Mouse (Mus musculus) cerebellum, adult 11 months (tissue): ENCODE data around the gene Bbc3.
A peak's percentile ranks its signal among the peaks of the same experiment; 100 is the strongest.

Experiments
- DNase-seq: peaks from one replicate; pipeline ENCODE4 v3.0.0; 2022

Bbc3 gene

DNA sequence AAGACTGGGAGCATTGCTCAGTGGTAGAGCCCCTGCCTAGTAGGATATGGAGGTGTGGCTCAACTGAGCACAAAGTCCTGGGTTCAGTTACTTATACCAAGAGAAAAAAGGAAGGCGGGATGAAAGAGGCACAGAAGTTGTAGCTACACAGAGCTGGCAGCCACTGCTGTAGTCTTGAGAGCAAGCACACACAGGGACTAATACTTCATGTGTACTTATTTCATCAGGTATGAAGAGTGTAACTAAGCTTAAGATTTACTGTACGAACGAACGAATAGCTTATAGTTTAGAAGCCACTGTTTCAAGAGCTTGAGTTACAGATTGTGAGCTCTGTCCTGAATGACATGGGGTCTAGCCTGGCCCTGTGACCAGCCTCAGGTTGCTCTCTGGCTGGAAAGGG, 11.0 kb downstream of the Bbc3 start:
- DNase-seq = no peak

DNA sequence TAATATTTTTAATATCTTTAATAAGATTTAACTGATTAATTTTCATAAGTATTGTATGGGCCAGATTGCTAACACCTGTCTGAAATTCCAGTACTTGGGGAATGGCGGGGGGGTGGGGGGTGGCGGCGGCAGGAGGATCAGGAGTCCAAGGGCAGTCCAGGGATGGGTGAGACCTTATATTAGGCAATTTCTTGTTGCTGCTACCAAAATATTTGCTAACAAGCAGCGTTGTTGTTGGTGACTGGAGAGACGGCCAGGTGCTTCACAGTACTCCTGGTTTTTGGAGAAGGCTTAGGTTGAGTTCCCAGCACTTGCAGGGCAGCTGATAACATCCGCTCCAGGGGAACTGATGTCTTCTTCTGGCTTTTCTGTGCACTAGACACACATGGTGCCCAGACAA, 12.3 kb downstream of the Bbc3 start:
- no peak for DNase-seq

DNA sequence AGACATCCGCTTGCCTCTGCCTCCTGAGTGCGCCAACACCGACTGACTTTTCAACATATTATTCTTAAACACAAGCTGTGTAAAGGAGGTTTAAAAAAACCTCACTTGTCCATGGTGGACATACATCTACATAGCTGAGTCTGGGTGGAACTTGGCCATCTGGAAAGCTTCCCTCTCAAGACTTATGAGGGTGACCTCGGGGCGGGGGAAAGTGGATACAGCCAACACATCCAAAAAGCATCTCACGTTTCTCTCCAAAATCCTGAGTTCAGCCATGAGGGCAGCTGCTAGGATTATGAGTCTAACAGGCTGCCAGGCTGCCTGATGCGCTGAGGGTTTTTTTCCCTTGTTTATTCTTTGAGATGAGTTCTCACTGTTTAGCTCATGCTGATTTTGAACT, 16.5 kb downstream of the Bbc3 start:
- DNase-seq = no peak

DNA sequence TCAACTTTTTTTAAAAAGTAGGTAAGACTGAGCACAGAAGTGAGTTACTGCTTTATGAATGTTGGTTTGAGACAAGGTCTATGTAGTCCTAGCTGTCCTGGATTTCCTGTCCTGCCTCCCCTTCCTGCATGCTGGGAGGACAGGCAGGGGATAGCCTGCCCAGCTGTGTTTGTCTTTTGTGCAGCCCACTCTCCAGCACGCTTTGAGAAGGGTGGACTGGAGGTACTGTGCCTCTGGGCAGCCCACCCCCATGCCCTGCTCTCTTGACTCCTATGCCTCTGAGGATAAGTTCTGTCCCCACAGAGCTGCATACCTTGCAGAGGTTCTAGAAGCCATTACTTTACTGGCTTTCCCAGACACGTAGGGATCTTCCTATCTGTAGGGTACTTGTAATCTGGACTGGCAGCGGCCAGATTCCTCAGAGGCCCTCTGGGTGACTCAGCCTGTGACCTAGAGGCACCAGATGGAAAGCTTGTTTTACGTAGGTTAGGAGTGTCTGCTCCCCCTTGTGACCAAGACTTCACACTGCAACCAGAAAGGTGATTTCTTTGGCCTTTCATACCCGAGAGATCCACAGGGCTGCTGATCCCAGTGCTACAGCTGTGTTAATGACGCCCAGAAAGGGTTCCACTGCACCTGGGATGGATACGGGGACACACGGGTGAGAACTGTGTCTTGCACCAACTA, 17.9 kb downstream of the Bbc3 start:
- peak; percentile 72 for DNase-seq

DNA sequence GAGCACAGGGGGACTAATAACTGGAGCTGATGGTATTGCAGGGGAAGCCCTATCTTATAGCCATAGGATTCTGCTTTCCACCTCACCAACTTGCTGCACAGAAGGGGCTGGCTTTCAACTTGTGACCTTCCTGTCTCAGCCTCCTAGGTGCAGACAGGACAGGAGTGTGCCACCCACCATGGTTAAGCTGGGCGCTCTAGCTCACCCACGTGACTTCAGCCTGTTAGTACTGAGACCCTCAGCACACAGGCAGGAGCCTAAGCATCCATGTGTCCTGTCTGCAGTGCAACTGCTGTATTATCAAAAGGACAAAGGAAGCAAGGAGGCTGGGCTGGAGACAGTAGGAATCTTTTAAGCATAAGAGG, 18.4 kb downstream of the Bbc3 start:
- no peak for DNase-seq

DNA sequence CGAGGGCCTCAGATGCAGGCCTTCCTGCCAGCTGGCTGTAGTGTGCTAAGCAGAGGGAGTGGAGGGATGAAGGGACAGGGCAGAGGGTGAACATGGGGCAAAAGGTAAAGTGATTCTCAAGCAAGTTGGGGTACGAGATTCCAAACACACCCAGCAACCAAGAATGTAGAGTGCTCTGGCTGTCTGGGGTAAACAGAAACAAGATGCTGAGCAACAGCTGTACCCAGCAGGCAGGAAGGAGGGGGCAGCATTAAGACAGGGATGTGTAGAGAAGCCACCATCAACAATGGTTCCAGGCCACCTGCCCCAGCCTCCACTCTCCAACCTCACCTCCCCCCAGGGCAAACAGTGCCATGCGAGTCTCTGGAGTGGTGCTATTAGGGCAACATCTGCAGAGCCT, 21.0 kb downstream of the Bbc3 start:
- no peak for DNase-seq

DNA sequence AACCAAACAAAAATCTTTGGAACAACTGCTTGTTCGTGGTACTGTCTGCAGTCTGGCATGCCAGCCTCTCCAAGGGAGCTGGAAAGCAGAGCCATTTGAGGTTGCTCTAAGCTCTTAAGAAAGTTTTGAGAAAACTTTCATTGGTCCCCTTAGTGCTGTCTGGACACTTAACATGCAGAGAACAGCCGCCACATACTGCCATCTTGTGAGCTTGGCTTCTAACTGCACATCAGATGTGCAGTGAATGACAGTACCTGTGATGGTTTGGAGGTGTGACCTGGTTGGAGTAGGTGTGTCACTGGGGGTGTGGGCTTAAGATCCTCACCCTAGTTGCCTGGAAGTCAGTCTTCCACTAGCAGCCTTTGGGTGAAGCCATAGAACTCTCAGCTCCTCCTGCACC, 29.5 kb downstream of the Bbc3 start:
- no peak for DNase-seq

DNA sequence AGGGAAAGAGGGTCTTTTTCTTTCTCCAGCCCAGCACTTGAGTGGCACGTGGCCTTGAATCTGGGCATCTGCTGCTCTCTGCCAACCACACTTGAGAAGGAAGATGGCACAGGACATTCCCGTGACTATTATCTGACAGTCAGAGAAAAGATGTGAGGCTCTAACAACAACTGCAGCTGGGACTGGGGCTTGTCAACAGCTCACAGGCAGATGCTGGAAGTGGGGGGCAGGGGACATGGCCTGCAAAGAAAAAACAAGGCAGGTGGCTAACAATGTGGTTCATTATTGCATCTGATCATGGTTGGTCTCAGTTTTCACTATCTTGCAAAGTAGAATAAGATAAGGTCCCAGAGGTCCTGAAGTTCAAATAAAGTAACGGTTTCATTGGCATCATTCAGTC, 36.4 kb downstream of the Bbc3 start:
- no peak for DNase-seq

DNA sequence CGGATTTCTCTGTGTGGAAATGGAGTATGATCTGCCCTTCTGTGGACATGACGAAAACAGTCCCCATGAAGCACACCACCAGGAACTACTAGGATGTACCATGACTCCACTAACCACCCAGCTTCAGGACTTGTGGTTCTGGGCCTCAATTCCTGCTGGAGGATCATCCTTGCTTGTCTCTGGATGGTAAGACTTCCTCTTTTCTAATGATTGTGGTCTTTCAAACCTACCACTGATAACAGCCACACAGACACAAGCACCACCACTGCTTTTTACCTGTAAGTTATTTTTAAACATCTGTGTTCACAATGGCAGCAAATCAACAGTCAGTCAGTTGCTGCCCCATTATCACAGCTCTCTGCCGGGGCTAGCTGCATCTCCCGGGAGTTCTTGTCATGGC, 37.1 kb downstream of the Bbc3 start:
- DNase-seq = no peak

DNA sequence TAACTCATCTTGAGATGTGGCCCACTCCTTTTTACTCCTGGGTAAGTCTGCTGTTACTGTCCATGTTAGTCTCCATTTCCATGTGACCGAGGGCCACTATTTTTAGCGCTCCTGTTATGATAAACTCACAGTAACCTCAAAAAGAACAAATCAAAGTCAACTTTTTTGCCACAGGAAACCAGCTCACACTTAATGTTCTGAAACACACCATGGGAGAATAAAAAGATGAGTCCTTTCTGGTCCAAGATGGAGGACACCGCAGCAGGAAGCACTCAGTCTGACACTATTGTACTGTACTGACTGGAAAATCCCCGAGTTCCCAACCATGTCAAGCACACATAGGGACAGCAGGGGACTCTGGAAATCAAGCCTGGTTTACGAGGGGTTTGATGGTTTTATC, 41.8 kb downstream of the Bbc3 start:
- DNase-seq = no peak

DNA sequence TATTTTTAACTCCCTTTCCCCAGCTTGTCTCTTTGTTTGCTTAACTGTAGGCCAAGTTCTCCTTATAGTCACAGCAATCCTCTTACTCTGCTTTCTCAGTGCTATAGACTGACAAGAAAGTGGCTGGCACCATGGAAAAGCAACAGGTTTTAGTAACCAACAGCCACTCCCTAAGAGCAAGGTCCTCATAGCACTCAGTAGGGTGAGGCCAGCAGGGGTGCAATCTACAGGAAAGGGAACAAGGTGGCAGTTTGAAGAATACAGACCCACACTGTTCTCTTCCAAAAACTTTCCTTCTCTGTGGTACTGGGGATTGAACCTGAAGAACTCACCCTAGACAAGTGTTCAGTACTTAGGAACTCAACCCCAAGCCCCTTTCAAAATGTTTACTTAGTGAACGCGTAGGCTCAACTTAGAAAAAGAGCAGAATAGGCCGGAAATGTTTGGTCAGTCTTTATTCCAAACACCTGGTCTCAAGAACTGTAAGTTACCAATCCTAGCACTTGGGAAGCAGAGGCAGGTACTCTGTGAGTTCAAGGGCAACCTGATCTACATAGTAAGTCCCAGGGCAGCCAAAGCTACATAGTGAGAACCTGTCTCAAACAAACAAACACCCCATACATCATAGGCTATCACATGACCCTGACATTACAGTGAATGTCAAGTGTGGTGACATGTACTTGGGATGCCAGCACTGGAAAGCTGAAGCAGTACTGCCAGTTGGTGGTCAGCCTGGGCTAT, 47.8 kb downstream of the Bbc3 start:
- DNase-seq = no peak

DNA sequence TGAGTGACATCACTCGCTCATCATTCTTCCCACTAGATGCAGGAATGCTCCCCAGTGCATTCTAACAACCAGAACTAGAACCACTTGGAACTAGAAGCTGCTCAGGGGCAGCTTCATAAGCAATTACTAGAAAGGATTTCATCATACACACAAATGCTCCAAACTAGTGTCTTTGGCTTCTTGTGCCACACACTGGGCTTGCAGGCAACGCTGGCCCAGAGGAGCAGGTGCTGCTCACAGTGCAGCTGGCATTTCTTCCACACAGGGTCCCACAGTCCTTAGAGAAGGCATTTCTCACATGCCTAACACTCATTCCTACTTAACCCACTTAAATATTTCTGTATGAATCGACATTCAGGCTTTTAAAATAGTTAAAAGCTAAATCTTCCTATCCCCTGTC, 49.4 kb downstream of the Bbc3 start:
- no peak for DNase-seq

DNA sequence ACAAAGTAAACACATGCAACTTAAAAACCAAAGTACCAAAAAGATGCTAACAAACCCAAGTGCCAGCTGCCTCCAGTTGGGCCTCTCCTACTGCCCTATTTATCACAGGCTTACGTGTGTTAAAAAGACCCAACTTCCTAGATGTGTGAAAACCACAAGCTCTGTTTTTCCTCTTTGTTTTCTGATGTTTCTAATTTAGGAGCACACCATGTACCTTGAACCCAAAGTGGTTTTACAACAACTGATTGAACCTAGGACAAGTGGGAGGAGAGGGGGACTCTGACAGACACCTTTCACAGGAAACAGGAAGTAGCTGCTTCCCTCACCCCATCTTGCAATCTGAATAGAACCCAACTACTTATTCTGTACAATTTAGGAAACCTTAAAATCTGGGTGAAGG, 56.1 kb downstream of the Bbc3 start:
- no peak for DNase-seq

DNA sequence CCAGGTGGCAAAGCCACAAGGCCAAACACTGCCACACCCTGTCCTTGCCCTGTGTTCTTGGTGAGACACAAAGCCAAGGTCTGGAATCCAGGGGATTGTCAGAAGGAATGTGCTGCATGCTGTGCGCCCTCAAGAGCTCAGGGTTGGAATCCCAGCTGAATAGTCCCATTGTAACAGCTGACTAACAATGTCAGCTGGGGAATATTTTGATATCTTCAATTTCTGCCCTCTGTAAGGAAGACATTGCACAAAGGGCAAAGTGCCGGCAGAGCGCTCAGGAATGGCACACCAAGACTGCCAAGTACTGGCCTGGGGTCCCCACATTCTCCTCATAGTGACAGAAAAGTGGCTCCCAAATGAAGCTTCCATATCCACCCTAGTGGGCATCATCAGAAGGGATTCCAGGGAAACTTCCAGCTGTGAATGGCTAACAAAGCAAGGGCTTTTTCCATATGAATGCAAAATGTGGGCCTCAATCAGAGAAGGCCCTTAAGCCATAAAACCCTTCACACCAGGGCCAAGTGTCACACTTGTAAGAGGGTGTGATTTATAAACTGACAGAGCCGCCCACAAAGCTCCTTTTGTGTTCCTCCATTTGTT, 56.8 kb downstream of the Bbc3 start:
- DNase-seq = no peak

DNA sequence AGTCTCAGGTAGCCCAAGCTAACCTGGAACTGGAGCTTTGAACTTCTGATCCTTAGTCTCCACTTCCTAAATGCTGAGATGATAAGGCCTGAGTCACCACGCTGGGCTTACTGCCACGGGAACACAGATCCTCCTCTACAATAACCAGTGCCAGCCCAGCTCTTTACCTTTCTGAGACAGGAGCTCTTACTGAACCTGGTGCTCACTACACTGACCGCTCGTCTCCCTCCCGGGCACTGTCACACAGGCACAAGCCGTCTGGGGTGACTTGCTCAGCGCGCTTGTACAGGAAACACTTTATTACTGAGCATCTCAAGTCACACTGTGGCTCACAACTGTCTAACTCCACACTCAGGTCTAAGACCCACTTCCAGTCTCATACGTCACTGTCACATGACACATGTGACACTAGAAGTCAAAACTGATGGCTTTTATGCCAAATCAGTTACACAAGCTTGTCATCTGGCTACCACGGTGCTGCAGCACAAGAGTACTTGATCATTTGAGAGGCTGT, 58.0 kb downstream of the Bbc3 start:
- no peak for DNase-seq

DNA sequence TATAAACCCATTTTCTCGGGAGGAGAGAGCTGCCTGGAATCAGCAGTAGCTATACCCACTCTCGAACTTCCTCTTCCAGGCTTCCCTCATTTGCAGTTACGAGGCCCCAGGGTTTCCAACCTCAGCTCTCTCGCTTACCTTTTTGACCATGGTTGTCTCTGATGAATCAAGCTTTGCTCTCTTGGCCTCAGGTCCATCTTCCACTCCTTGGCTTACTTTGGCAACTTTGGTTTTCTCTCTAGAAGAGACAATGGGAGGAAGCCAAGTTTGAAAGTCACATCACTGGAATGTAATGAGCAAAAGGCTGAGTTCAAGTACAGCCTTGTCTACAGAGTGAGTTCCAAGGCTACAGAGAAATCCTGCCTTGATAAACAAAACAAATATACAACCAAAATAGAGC, 58.5 kb downstream of the Bbc3 start:
- no peak for DNase-seq
